Mouse (Mus musculus) lung, embryonic 15.5 days (tissue): ENCODE results near the gene Zfp963. TPM values are rescaled to one million over a fixed set of nuclear protein-coding genes. Genes with fewer than 3 reads are reported as not detected.
"Not testable (repeated sequence)": the region's sequence is repeated elsewhere in the genome, so short reads cannot be mapped to it uniquely, and the experiment has no call there.

ENCODE experiments used
- ATAC-seq: fragments of 200-750 bp; cut with Nextera tagmentation; 2 replicates; pipeline ENCODE4 v1.8.0; 2017; ENCODE audit warnings: moderate number of reproducible peaks, borderline replicate concordance; ENCODE audit not compliant: low FRiP score, low TSS enrichment; ENCODE audit errors: extremely low read depth
- H3K27ac ChIP-seq: fragments of 300-500 bp; sonication (generic); 2 replicates; pipeline ENCODE4 v1.5.1; 2015; ENCODE audit warnings: moderate library complexity, mild to moderate bottlenecking, inconsistent platforms
- H3K27me3 ChIP-seq: fragments of 300-500 bp; sonication (generic); 2 replicates; pipeline ENCODE4 v1.6.1; 2015; ENCODE audit warnings: inconsistent platforms
- H3K36me3 ChIP-seq: fragments of 300-500 bp; sonication (generic); 2 replicates; pipeline ENCODE4 v1.6.1; 2015; ENCODE audit warnings: inconsistent platforms
- H3K4me1 ChIP-seq: fragments of 300-500 bp; sonication (generic); 2 replicates; pipeline ENCODE4 v1.6.1; 2015; ENCODE audit warnings: inconsistent platforms
- H3K4me2 ChIP-seq: fragments of 300-500 bp; sonication (generic); 2 replicates; pipeline ENCODE4 v1.6.1; 2015; ENCODE audit warnings: inconsistent platforms, mild to moderate bottlenecking, moderate library complexity
- H3K4me3 ChIP-seq: fragments of 300-500 bp; sonication (generic); 2 replicates; pipeline ENCODE4 v1.5.1; 2015; ENCODE audit warnings: mild to moderate bottlenecking, inconsistent platforms
- H3K9ac ChIP-seq: fragments of 300-500 bp; sonication (generic); 2 replicates; pipeline ENCODE4 v1.6.1; 2015; ENCODE audit warnings: inconsistent platforms
- H3K9me3 ChIP-seq: fragments of 300-500 bp; sonication (generic); 2 replicates; pipeline ENCODE4 v1.6.1; 2016; ENCODE audit warnings: inconsistent platforms
- WGBS: fragments of 180-500 bp; shearing (Covaris S2); methylation state at CpG from one replicate; pipeline ENCODE4 v1.1.7; 2015; 5-methylcytosine and 5-hydroxymethylcytosine counted together
- polyA plus RNA-seq: library from polyadenylated mRNA; unstranded; fragments of >200 nt; fragmentation: Nextera tagmentation; extraction: Ambion mirVana; gene quantifications from 2 replicates; pipeline ENCODE4 v1.2.1, GENCODE M21; 2015

Gene Zfp963
- polyA plus RNA-seq, 1 experiment from 2014 or later, result 6.6 TPM

DNA sequence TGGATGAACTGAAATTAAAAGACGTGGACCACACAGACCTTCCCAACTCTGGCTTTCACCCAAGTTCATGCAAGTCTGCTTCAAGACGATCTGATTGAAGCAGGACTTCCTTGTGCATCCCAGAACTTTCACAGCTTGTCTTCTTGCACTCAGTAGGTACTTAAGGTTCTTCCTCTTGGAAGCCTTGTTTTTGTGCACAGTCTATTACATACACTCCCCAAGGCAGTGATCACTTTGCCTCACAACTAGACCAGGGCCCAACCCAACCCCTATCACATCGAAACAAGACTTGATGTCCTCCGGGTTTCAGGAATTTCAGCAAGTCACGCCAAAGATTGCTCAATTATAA is 32.6 kb downstream of the Zfp963 start:
- peak; percentile 15 for ATAC-seq
- Histone ChIP-seq H3K27ac (peak overlapping the region; percentile 35; the same call in 1 of the 2 replicates), H3K9ac (no peak overlapping the region)

DNA sequence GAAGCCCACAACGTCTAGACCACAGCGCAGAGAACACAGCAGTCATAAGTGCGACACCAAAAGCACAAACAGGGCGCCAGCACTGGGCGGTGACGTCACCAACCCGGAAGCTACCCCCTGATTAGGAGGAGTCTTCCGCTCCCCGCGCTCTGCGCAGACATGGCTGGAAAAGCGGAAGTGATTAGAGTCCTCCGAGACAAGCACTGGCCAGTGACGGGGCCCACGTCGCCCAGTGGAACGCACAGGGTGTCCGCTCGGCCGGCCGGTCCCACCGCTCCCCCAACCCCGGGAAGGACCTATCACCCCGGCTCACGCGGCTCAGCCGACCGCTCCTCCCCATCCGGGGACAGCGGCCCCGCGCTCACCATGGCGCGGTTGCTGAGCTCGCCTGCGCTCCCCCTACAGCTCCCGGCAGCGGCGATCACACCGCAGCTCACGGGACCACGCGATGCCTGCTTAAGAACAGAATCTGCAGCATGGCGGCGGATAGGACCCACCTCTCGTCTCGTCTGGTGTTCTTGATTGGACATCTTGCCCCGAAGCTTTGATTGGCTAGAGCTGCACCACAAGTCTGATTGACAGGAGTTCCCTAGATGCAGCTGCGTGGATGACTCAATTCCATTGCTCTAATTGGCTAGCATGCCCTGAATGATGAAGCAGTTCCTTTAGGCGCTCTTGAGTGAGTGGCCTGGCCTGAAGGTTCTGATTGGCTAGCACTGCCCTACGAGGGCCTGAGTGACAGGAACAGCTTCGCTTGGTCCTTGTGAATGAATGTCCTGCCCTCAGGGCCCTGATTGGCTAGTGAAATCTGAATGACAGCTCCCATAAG is 33.2 kb downstream of the Zfp963 start:
- Histone ChIP-seq H3K36me3 (peaks cover 18% of the 10 kb centered on the region; the same call in 1 of the 2 replicates), H3K9me3 (no peaks in the 10 kb centered on the region), H3K4me2 (peak overlapping the region; percentile 51), H3K4me3 (peak overlapping the region; percentile 99), H3K4me1 (peaks cover 10% of the 10 kb centered on the region), H3K9ac (peak overlapping the region; percentile 100), H3K27ac (peak overlapping the region; percentile 100), H3K27me3 (no peaks in the 10 kb centered on the region)
- WGBS, result under 1% methylated on average over 52 of the region's 52 CpGs
- peak; percentile 99 for ATAC-seq

More for the DNA sequence above, 32.6 kb downstream of the Zfp963 start:
- peak overlapping the region; percentile 99 for H3K4me3 ChIP-seq
- WGBS, result 42% methylated on average over 5 of the region's 5 CpGs
- peak overlapping the region; percentile 51 for H3K4me2 ChIP-seq
- no peaks in the 10 kb centered on the region for H3K27me3 ChIP-seq
- H3K9me3 ChIP-seq, result no peaks in the 10 kb centered on the region
- peaks cover 10% of the 10 kb centered on the region for H3K4me1 ChIP-seq
- H3K36me3 ChIP-seq, result peaks cover 13% of the 10 kb centered on the region; the same call in 1 of the 2 replicates

DNA sequence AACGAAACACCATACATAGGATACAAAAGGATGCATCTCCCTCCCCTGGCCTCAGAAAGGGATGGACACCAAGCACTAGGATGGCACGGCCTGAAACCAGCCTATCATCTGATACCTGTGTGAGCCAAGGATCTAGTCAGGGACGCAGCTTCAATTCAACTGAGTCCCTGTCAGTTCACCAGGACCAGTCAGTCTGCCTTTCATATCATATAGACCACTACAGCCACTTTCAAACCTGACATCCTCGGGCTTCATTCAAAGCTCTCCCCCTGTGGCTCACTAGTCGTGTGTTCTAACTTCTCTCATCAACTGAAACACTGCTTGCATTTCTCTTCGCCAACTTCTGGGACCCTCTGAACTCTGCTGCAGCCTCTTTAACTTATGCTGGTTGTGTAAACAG is 34.4 kb downstream of the Zfp963 start:
- H3K27ac ChIP-seq, result no peak overlapping the region
- no peaks in the 10 kb centered on the region for H3K9me3 ChIP-seq
- peaks cover 25% of the 10 kb centered on the region for H3K36me3 ChIP-seq
- 72% methylated on average over 6 of the region's 6 CpGs for WGBS
- peak overlapping the region; percentile 50 for H3K4me2 ChIP-seq
- H3K4me3 ChIP-seq, result peak overlapping the region; percentile 99
- peaks cover 10% of the 10 kb centered on the region for H3K4me1 ChIP-seq
- no peaks in the 10 kb centered on the region for H3K27me3 ChIP-seq
- peak overlapping the region; percentile 22; the same call in 1 of the 2 replicates for H3K9ac ChIP-seq
- ATAC-seq, result no peak

DNA sequence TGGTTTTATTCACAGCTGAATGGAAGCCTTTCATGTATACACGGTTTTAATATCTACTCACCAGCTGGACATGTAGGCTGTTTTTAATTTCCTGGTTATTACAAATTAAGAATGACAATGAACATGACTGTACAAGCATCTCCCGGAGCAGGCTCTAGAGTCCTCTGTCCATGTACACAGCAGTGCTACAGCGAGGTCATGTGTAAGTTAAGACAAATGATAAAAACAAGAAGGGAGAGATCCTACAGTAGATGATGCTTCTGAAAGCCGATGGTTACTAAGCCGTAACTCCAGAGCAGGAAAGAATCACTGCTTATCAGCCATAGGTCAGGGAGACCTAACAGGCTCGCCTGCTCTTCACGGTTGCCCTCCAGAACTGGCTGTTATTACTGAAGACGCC is 36.3 kb downstream of the Zfp963 start:
- no peak for ATAC-seq
- 86% methylated on average over 8 of the region's 8 CpGs for WGBS
- H3K36me3 ChIP-seq, result peaks cover 43% of the 10 kb centered on the region
- no peak overlapping the region for H3K4me3 ChIP-seq
- H3K27me3 ChIP-seq, result no peaks in the 10 kb centered on the region
- H3K9ac ChIP-seq, result no peak overlapping the region
- no peaks in the 10 kb centered on the region for H3K9me3 ChIP-seq
- H3K4me1 ChIP-seq, result peaks cover 10% of the 10 kb centered on the region
- H3K27ac ChIP-seq, result no peak overlapping the region
- H3K4me2 ChIP-seq, result no peak overlapping the region

DNA sequence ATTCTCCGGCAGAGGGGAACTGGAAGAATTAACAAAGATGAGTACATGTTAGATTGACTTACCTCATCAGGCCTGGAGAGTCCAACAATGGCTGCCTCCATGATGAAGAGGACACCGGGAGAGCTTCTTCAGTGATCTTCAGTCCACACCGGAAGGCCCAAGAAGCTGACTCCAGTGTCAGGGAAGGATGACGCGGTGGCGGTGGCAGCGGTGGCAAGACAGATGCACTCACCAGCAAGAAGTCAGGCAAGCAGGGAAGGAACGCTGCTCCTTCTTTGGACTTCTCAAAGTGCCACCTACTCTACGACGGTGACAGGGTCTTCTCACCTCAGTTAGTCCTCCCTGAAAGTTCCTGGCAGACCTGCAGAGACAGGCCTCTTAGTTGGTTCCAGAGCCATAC is 39.1 kb downstream of the Zfp963 start, which contains the start of gene Zfp869:
Gene Zfp869, minus strand, starts transcription at position 101 of the 400 bp plus-strand sequence.
- 93% methylated on average over 10 of the region's 10 CpGs for WGBS
- not testable (repeated sequence) for ATAC-seq, H3K27ac ChIP-seq

DNA sequence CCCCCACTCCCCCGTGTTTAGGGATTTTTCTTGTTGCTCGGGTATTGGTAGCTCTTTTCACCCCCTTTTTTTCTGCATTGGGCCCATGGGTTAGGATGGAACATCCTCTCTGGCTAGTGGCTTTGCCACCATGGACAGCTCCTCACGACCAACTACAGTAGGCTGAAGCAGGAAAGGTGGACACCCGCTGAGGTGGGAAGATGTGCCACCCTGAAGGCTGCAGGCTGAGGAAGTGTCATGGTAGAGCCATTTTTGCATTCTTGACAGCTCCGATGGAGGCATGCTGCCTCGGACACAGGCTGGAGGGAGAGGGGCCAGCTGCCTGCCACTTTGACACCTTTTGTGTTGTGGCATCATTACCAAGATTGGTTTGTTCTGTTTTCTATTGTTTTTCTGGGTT is 48.0 kb downstream of the Zfp963 start:
- no peak overlapping the region for H3K27ac ChIP-seq
- ATAC-seq, result no peak
- no peaks in the 10 kb centered on the region for H3K27me3 ChIP-seq
- no peak overlapping the region for H3K4me2 ChIP-seq
- no peaks in the 10 kb centered on the region for H3K9me3 ChIP-seq
- H3K9ac ChIP-seq, result no peak overlapping the region
- no peaks in the 10 kb centered on the region for H3K4me1 ChIP-seq
- no peak overlapping the region for H3K4me3 ChIP-seq
- peaks cover 46% of the 10 kb centered on the region for H3K36me3 ChIP-seq
- WGBS, result 70% methylated on average over 6 of the region's 6 CpGs

More for the DNA sequence above, 39.1 kb downstream of the Zfp963 start, which contains the start of gene Zfp869:
- H3K4me3 ChIP-seq, H3K4me1 ChIP-seq, H3K9me3 ChIP-seq, H3K27me3 ChIP-seq, H3K9ac ChIP-seq, H3K4me2 ChIP-seq: not testable (repeated sequence)
- peaks cover 72% of the 10 kb centered on the region for H3K36me3 ChIP-seq

Other genes starting within 250 kb of the Zfp963 start
- gene Gm7697, start 227.0 kb downstream of the Zfp963 start, polyA plus RNA-seq, result not detected in 2 replicates
- gene Zfp868, start 124.4 kb downstream of the Zfp963 start, polyA plus RNA-seq, result 23.3 and 24.9 TPM in 2 replicates
- 1.5 and 1.9 TPM in 2 replicates for gene Zfp964, start 95.5 kb downstream of the Zfp963 start, polyA plus RNA-seq
- gene Zfp869, start 39.2 kb downstream of the Zfp963 start, polyA plus RNA-seq, result 29.6 and 31.4 TPM in 2 replicates
- gene Gm20422, start 24.9 kb upstream of the Zfp963 start, polyA plus RNA-seq, result 0.50 and 0.59 TPM in 2 replicates
- gene Atp13a1, start 41.2 kb upstream of the Zfp963 start, polyA plus RNA-seq, result 42.9 and 46.2 TPM in 2 replicates
- gene Zfp866, start 41.2 kb upstream of the Zfp963 start, polyA plus RNA-seq, result 27.4 and 29.7 TPM in 2 replicates
- 7.6 and 8.5 TPM in 2 replicates for gene Gmip, start 58.7 kb upstream of the Zfp963 start, polyA plus RNA-seq
- 0.57 and 0.61 TPM in 2 replicates for gene Lpar2, start 72.5 kb upstream of the Zfp963 start, polyA plus RNA-seq
- gene Pbx4, start 82.5 kb upstream of the Zfp963 start, polyA plus RNA-seq, result 10.1 and 11.4 TPM in 2 replicates
- 0.59 and 0.61 TPM in 2 replicates for gene Cilp2, start 137.7 kb upstream of the Zfp963 start, polyA plus RNA-seq
- 2.9 and 3.7 TPM in 2 replicates for gene Tssk6, start 152.2 kb upstream of the Zfp963 start, polyA plus RNA-seq
- 162 and 177 TPM in 2 replicates for gene Ndufa13, start 152.6 kb upstream of the Zfp963 start, polyA plus RNA-seq
- gene Yjefn3, start 152.7 kb upstream of the Zfp963 start, polyA plus RNA-seq, result 4.0 and 5.5 TPM in 2 replicates
- gene Gatad2a, start 246.4 kb upstream of the Zfp963 start, polyA plus RNA-seq, result 60.3 and 64.3 TPM in 2 replicates